Mouse (Mus musculus): ENCODE data around the gene Tigd2.

Tigd2 gene

GRCm38 (mm10) chr6:59255909-59256308, 47.2 kb downstream of the Tigd2 start:
- no peak for DNase-seq (ENCODE audit: low read depth)

All from 416B (cell line).